Mouse (Mus musculus): Measurements from ENCODE around the gene Slc2a13.

- no peak for TF ChIP-seq CTCF (IDR thresholded peaks at IDR 0.05; ENCODE audit: low read depth)
- TF ChIP-seq EP300 (IDR thresholded peaks at IDR 0.05; ENCODE audit: low read depth), result no peak
Measured at GRCm38 (mm10) chr15:91371859-91372394, 201.1 kb downstream of the Slc2a13 start.
